Mouse (Mus musculus): ENCODE measurements at regions not wholly inside any gene's neighbourhood (a gene's known extent, or its start where the extent isn't known, plus 50 kb on each side); places are given as distances from the start of the nearest gene placed in this dataset.

- Histone ChIP-seq H3K4me2 (ENCODE audit: low read depth, low read length) (no peak overlapping the region), H3K36me3 (replicated peaks; ENCODE audit: insufficient read depth, low read length) (no peaks in the 10 kb centered on the region), H3K27me3 (ENCODE audit: insufficient read depth, low read length) (no peaks in the 10 kb centered on the region), H3K27ac (ENCODE audit: low read depth) (no peak overlapping the region), H3K4me3 (ENCODE audit: low read depth, low read length) (no peak overlapping the region), H3K9ac (replicated peaks) (no peak overlapping the region), H3K4me1 (ENCODE audit: insufficient read depth) (no peaks in the 10 kb centered on the region), H3K9me3 (ENCODE audit: low read length) (no peaks in the 10 kb centered on the region)
- DNase-seq: no peak
- ATAC-seq: no peak
- TF ChIP-seq CTCF (IDR thresholded peaks at IDR 0.05; ENCODE audit: low read depth): no peak
- TF ChIP-seq EP300 (IDR thresholded peaks at IDR 0.05; ENCODE audit: low read depth): no peak
These were observed 426.8 kb upstream of the 2610001J05Rik start for GRCm38 (mm10) chr6:14298167-14298566.

GRCm38 (mm10) chr6:14297428-14297827, 426.1 kb upstream of the 2610001J05Rik start:
- H3K27ac ChIP-seq (ENCODE audit: low read depth): no peak overlapping the region
- H3K9me3 ChIP-seq (ENCODE audit: low read length): no peaks in the 10 kb centered on the region
- TF ChIP-seq EP300 (IDR thresholded peaks at IDR 0.05; ENCODE audit: low read depth): no peak
- TF ChIP-seq CTCF (IDR thresholded peaks at IDR 0.05; ENCODE audit: low read depth): no peak
- no peak for DNase-seq
- H3K4me2 ChIP-seq (ENCODE audit: low read depth, low read length): no peak overlapping the region
- H3K27me3 ChIP-seq (ENCODE audit: insufficient read depth, low read length): no peaks in the 10 kb centered on the region
- no peak for ATAC-seq
- H3K36me3 ChIP-seq (replicated peaks; ENCODE audit: insufficient read depth, low read length): no peaks in the 10 kb centered on the region
- H3K4me3 ChIP-seq (ENCODE audit: low read depth, low read length): no peak overlapping the region
- no peaks in the 10 kb centered on the region for H3K4me1 ChIP-seq (ENCODE audit: insufficient read depth)
- H3K9ac ChIP-seq (replicated peaks): no peak overlapping the region

- H3K4me3 ChIP-seq (ENCODE audit: low read depth, low read length): no peak overlapping the region
- no peaks in the 10 kb centered on the region for H3K27me3 ChIP-seq (ENCODE audit: insufficient read depth, low read length)
- H3K27ac ChIP-seq (ENCODE audit: low read depth): no peak overlapping the region
- no peaks in the 10 kb centered on the region for H3K9me3 ChIP-seq (ENCODE audit: low read length)
- no peak for TF ChIP-seq EP300 (IDR thresholded peaks at IDR 0.05; ENCODE audit: low read depth)
- no peaks in the 10 kb centered on the region for H3K4me1 ChIP-seq (ENCODE audit: insufficient read depth)
- no peak overlapping the region for H3K4me2 ChIP-seq (ENCODE audit: low read depth, low read length)
- no peaks in the 10 kb centered on the region for H3K36me3 ChIP-seq (replicated peaks; ENCODE audit: insufficient read depth, low read length)
- WGBS (ENCODE audit: insufficient replicate concordance): 50% methylated on average over 1 of the region's 1 CpGs
- DNase-seq: no peak
- no peak overlapping the region for H3K9ac ChIP-seq (replicated peaks)
- ATAC-seq: no peak
These were observed 419.5 kb upstream of the 2610001J05Rik start for GRCm38 (mm10) chr6:14290843-14291242.

GRCm38 (mm10) chr6:14281476-14281875, 410.2 kb upstream of the 2610001J05Rik start:
- H3K27ac ChIP-seq (ENCODE audit: low read depth): no peak overlapping the region
- no peak overlapping the region for H3K4me3 ChIP-seq (ENCODE audit: low read depth, low read length)
- no peaks in the 10 kb centered on the region for H3K27me3 ChIP-seq (ENCODE audit: insufficient read depth, low read length)
- TF ChIP-seq EP300 (IDR thresholded peaks at IDR 0.05; ENCODE audit: low read depth) (no peak), CTCF (IDR thresholded peaks at IDR 0.05; ENCODE audit: low read depth) (no peak)
- H3K36me3 ChIP-seq (replicated peaks; ENCODE audit: insufficient read depth, low read length): no peaks in the 10 kb centered on the region
- no peaks in the 10 kb centered on the region for H3K4me1 ChIP-seq (ENCODE audit: insufficient read depth)
- WGBS (ENCODE audit: insufficient replicate concordance): 85% methylated on average over 2 of the region's 2 CpGs
- H3K9me3 ChIP-seq (ENCODE audit: low read length): no peaks in the 10 kb centered on the region
- H3K4me2 ChIP-seq (ENCODE audit: low read depth, low read length): no peak overlapping the region
- no peak overlapping the region for H3K9ac ChIP-seq (replicated peaks)
- DNase-seq (no peak), ATAC-seq (no peak)

- no peak overlapping the region for H3K9ac ChIP-seq (replicated peaks)
- no peak for DNase-seq
- TF ChIP-seq EP300 (IDR thresholded peaks at IDR 0.05; ENCODE audit: low read depth): no peak
- TF ChIP-seq CTCF (IDR thresholded peaks at IDR 0.05; ENCODE audit: low read depth): no peak
- H3K36me3 ChIP-seq (replicated peaks; ENCODE audit: insufficient read depth, low read length): no peaks in the 10 kb centered on the region
- H3K27ac ChIP-seq (ENCODE audit: low read depth): no peak overlapping the region
- no peak overlapping the region for H3K4me2 ChIP-seq (ENCODE audit: low read depth, low read length)
- no peak for ATAC-seq
- no peaks in the 10 kb centered on the region for H3K27me3 ChIP-seq (ENCODE audit: insufficient read depth, low read length)
- no peak overlapping the region for H3K4me3 ChIP-seq (ENCODE audit: low read depth, low read length)
- no peaks in the 10 kb centered on the region; the same call in 1 of the 2 replicates for H3K9me3 ChIP-seq (ENCODE audit: low read length)
- 82% methylated on average over 1 of the region's 1 CpGs for WGBS (ENCODE audit: insufficient replicate concordance)
- no peaks in the 10 kb centered on the region for H3K4me1 ChIP-seq (ENCODE audit: insufficient read depth)
These were observed 390.6 kb upstream of the 2610001J05Rik start for GRCm38 (mm10) chr6:14261941-14262340.

- H3K27me3 ChIP-seq (ENCODE audit: insufficient read depth, low read length): no peaks in the 10 kb centered on the region
- no peak overlapping the region for H3K27ac ChIP-seq (ENCODE audit: low read depth)
- no peak overlapping the region for H3K4me2 ChIP-seq (ENCODE audit: low read depth, low read length)
- TF ChIP-seq EP300 (IDR thresholded peaks at IDR 0.05; ENCODE audit: low read depth) (no peak), CTCF (IDR thresholded peaks at IDR 0.05; ENCODE audit: low read depth) (no peak)
- no peaks in the 10 kb centered on the region for H3K9me3 ChIP-seq (ENCODE audit: low read length)
- no peaks in the 10 kb centered on the region for H3K4me1 ChIP-seq (ENCODE audit: insufficient read depth)
- no peak overlapping the region for H3K4me3 ChIP-seq (ENCODE audit: low read depth, low read length)
- no peaks in the 10 kb centered on the region for H3K36me3 ChIP-seq (replicated peaks; ENCODE audit: insufficient read depth, low read length)
- no peak overlapping the region for H3K9ac ChIP-seq (replicated peaks)
- no peak for ATAC-seq
- DNase-seq: no peak
These were observed 369.0 kb upstream of the 2610001J05Rik start for GRCm38 (mm10) chr6:14240331-14240730.

GRCm38 (mm10) chr6:14239151-14239550, 367.8 kb upstream of the 2610001J05Rik start:
- DNase-seq (no peak), ATAC-seq (no peak)
- H3K27me3 ChIP-seq (ENCODE audit: insufficient read depth, low read length): no peaks in the 10 kb centered on the region
- H3K4me1 ChIP-seq (ENCODE audit: insufficient read depth): no peaks in the 10 kb centered on the region
- no peaks in the 10 kb centered on the region for H3K9me3 ChIP-seq (ENCODE audit: low read length)
- no peak overlapping the region for H3K4me3 ChIP-seq (ENCODE audit: low read depth, low read length)
- WGBS (ENCODE audit: insufficient replicate concordance): 63% methylated on average over 2 of the region's 2 CpGs
- no peaks in the 10 kb centered on the region for H3K36me3 ChIP-seq (replicated peaks; ENCODE audit: insufficient read depth, low read length)
- H3K4me2 ChIP-seq (ENCODE audit: low read depth, low read length): no peak overlapping the region
- no peak overlapping the region for H3K9ac ChIP-seq (replicated peaks)
- H3K27ac ChIP-seq (ENCODE audit: low read depth): no peak overlapping the region
- no peak for TF ChIP-seq EP300 (IDR thresholded peaks at IDR 0.05; ENCODE audit: low read depth)
- no peak for TF ChIP-seq CTCF (IDR thresholded peaks at IDR 0.05; ENCODE audit: low read depth)

Measured in liver, postnatal 0 days (tissue).